Mouse (Mus musculus) heart, postnatal 25 days (tissue): ENCODE measurements around the gene Cryab. TPM values are rescaled to one million over a fixed set of nuclear protein-coding genes. Genes with fewer than 3 reads are reported as not detected.

Experiments
- DNase-seq: peaks from one replicate; pipeline ENCODE4 v3.0.0; 2022; ENCODE audit warnings: low spot score
- intact Hi-C: fragments of 180-260 bp; cut with DNase I; formaldehyde crosslinking; loops from one replicate; pipeline ENCODE4 v1.15.1; 2025
- total RNA-seq, 2 experiments: library from RNA; stranded (reverse); gene quantifications; 2 replicates each; pipeline ENCODE4 v1.2.3; 2021

Gene Cryab
- total RNA-seq, 2 experiments from 2014 or later, result 2,218 to 2,599 TPM

DNA sequence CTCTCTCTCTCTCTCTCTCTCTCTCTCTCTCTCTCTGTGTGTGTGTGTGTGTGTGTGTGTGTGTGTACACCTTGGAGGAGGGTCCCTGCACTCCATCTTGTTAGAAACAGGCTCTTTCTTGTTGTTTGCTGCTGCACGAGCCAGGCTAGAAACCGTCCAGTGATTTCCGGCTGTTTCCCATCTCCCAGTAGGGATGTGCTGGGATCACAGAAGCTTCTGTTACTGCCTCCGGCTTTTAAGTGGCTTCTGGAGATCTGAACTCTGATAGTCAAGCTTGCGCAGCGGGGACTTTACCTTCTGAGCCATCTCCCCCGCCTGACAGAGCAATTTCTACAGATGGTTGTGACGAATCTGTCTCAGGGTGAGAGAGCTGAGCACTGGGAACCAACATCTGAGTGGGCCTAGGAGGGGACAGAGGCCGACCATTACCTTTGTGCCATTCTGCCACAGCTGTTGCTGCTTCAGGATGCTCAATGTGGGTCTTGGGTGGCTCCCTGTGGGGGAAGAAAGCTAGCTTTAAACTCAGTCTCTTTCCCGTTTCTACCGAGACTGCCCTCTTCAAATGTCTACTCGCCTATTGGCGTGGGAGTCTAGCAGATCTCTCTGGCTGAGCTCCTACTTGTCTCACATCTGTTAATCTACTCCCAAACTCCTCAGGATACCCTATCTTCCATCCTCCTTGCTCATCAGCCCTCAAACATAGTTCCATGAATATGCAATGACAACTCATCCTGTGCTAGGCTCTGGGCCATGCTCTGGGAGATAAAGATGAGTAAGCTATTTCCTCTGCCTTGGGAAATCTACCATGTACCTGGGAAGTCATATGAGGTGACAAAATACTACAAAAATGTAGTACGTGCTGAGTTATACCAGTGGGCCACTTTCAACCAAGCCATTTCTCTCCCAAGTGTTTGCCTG, 10.0 kb upstream of the Cryab start:
- DNase-seq, result no peak
- intact Hi-C loops, result no loop called here

GRCm38 (mm10) chr9:50742261-50742660, 8.9 kb upstream of the Cryab start:
- intact Hi-C loops, result no loop called here
- DNase-seq, result no peak

DNA sequence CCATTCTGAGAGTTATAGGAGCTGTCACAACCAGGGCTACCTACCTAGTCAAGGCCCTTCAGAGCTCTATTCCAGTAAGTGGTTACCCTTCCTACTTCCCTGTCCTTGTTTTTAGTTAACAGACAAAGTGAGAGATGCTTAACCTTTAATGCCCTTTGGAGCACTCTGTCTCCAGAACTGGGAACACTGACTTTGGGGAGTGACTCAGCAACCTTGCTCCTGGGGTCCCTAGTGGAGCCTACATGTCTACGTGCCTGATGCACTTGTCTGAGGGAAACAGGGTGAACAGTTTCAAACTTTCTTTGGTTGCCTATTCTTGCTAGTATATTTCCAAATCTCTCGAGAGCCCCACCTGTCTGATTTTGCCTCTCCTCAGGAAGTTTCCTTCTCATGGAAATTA, 8.4 kb upstream of the Cryab start:
- no peak for DNase-seq
- intact Hi-C loops, result no loop called here

DNA sequence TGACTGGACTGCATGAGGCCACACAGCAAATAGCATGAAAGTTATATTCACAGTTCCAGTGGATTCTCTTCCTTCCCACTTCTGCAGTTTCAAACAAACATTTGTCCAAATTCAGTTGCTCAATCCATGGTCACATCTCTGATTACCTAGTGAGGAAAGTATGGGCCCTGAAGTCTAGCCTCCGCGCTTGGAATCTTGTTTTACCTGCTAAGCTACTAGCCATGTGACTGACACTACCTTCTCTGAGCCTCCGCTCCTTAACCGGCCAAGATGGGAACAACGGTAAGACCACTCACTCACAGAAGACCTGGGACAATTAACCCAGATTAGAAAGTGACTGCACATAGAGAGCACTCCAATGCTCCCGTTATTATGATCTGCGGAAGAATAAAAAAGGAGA, 5.3 kb upstream of the Cryab start:
- DNase-seq, result no peak
- intact Hi-C loops, result no loop called here

GRCm38 (mm10) chr9:50746214-50746677, 4.9 kb upstream of the Cryab start, which contains the start of gene 2310030G06Rik:
Gene 2310030G06Rik (minus strand): TSS chr9:50746536.
- no peak for DNase-seq
- intact Hi-C loops, result no loop called here

DNA sequence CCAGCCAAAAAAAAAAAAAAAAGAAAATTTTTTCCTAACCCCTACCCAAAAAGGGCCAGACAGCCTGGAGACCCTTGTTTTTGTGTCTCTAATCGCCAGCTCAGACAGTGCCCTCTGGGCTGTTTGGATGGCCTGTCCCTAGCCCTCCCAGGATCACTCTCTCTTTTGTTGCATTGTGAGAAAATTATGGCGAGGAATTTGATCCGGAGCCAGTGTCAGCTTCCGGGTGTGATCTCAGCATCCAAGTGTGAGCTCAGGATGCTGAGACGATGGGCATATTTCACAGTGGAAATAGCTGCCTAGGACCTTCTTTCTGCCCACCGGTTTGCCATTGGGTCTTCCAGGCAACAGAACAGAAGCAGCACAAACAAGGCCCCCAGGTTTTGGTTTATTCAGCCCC, 419 bp upstream of the Cryab start:
- DNase-seq, result no peak
- intact Hi-C loops, result no loop called here

GRCm38 (mm10) chr9:50752054-50752602, 1.0 kb downstream of the Cryab start, which contains the start of gene Hspb2:
Gene Hspb2 (minus strand): TSS chr9:50752354.
- intact Hi-C loops, result no loop called here
- DNase-seq, result no peak

- DNase-seq, result peak; percentile 89
- intact Hi-C loops, result no loop called here
Observed at GRCm38 (mm10) chr9:50752784-50753615, 1.9 kb downstream of the Cryab start.

DNA sequence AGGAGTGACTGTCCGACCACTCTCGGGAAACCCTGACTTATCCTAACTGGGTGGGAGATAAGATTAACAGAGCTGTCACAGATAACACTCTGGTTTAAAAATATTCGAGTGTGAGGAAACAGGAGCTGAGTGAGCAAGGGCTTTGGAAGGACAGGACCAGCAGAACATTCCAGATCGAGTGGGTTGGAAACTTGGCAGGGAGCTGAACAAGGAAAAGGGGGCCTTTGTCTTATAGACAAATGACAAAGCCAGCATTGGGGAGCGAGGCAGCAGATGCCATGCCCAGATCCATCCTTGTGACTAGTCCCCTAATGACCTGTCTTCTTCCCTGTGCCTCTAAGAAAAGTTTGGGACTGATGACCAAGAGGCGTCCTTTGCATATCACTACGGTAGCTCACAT, 2.8 kb downstream of the Cryab start:
- intact Hi-C loops, result no loop called here
- no peak for DNase-seq

DNA sequence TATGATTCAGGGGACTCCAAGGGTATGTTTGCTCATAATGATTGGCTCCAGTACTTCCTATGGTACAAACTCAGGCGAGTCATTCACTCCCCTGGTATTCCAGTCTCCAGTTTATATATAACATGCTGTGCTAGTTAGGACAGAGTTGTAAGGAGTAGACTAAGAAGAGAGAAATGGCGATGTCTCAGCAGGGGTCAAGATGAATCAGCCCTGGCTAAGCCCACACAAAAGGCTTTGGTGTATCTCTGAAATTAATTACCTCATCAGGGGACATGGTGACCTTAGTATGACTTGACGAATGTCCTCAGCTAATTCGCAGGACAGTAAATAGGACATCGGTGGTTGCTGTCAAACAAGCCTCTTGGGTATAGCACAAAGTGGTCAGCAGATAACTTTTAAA, 5.6 kb downstream of the Cryab start:
- intact Hi-C loops, result no loop called here
- DNase-seq, result no peak

DNA sequence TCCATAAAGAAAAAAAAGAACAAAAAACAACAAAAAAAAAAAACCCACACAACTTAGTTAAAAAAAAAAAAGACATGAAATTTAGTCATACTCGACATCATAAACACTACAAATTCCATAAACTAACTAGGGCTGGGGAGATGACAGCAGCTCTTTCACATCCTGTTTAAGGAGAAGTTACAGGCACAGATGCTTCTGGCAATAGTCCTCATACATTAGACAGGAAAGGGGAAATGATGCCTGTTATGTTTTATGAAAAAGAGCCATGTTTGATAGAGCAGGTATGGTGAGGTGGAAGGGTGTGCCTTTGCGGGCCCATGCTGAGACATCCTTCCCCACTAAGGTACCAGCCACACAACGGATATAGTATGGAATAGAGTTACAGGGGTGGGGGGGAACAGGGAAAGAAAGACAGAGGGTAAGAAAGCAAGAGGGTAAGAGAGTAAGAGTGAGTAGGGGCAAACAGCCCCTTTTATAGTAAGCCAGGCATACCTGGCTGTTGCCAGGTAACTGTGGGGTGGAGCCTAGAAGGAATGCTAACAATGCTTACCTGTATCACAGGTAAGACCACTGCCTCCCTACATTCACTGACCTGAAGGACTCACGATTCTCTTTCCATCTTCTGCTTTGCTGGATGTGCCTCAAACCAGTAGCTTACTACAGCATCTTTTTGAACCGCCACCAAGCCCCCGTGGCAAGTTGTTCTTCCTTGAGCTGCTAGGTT, 10.6 kb downstream of the Cryab start:
- intact Hi-C loops, result no loop called here
- no peak for DNase-seq

DNA sequence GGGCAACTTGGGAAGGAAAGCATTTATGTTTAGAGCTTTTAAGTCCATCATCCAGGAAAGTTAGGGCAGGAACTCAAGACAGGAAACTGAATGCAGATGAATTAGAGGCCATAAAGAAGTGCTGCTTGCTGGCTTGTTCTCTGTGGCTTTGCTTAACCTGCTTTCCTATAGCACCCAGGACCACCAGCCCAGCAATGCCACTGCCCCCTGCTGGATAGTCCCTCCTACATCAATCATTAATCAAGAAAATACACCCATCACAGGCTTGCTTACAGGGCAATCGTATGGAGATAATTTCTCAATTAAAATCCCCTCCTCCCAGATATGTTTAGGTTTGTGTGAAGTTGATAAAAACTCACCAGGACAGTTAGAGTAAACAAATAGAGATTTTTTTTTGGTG, 12.2 kb downstream of the Cryab start:
- intact Hi-C loops, result no loop called here
- no peak for DNase-seq

DNA sequence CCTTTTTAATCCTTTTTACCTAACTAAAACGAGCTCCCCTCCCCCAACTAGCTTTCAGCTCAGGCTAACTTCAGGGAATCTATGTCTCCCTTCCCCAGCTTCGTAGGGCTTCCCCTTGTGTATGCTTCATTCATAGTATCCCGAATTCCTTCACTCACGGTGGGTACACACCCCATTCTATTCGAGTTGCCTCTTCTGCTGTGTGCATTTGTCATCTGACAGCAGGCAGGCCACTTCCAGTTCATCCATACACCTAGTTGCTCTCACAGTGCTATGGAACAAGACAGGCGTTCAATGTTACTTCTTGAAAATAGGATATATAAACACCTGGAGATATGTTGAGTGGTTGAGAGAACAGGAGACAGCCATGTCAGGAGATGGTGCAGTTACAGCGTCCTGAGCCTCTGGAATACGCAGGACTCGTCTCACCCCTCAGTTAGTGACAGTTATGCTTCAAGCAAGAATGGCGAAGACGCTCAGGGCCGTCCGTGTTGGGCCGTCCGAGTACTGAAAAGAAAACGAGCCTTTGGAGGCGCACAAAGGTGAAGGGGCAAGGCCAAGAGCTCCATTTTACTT, 16.5 kb downstream of the Cryab start:
- no peak for DNase-seq
- intact Hi-C loops, result loop anchor here (5.0 kb wide), 2 partner anchors 40 to 110 kb away; partner anchors contain the start of gene Dlat

GRCm38 (mm10) chr9:50768107-50769002, 17.2 kb downstream of the Cryab start, which contains the start of gene Fdxacb1:
Gene Fdxacb1 (plus strand): TSS chr9:50768236.
- intact Hi-C loops, result loop anchor here (5.0 kb wide), 2 partner anchors 41 to 111 kb away; partner anchors contain the start of gene Dlat
- DNase-seq, result peak; percentile 96

DNA sequence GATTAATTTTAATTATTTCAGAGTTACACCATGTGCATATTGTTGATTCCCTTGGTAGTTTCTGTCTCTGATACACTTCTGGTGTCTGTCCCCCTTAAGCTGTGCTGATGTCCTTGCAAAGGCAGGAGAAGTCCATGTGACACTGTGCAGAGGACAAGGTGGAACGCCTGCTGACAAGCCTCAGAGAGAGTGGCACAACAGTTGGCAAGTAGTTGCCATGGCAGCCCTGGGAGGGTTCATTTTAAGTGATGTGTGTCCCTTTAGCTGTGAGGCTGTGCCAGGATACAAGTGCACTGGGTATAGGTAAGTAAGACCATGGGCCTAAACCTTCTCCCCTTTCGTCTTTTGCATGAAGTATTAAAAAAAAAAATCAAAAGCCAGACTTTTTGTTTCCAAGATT, 18.9 kb downstream of the Cryab start:
- intact Hi-C loops, result no loop called here
- DNase-seq, result no peak

GRCm38 (mm10) chr9:50774026-50774462, 22.9 kb downstream of the Cryab start:
- DNase-seq, result no peak
- intact Hi-C loops, result no loop called here

DNA sequence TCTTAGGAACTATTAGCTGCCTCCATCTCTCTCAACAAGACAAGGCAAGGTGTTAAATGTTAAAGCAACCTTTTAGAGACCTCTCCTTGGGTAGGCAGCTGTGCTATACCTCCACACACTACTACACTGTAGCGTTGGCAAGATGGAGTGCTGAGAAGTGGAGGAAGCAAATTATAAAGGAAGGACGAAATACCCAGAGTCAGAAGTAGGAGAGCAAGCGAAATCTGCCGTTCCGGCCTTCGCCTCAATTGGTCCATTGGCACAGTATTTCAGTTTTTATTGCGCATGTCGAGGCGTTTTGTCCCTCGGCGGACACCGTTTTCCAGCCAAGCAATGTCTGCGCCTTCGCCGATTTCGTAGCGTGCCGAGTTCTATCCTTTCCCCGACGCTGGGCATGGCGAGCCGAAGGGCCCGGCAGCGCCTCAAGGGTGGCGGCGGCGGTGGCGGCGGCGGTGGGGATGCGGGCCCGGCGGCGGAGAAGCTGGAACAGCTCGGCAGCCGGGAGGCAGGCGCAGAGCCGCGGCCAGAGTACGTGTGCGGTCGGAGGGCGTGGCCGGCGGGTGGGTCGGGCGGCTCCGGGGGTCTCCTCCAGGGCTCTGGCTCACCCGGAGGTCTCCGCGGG, 24.0 kb downstream of the Cryab start, which contains the start of the genes Alg9 and 1110032A03Rik:
TSS of gene Alg9 (plus strand) at position 29 of the 622 bp plus-strand sequence.
TSS of gene 1110032A03Rik (minus strand) at position 530 of the 622 bp plus-strand sequence.
- intact Hi-C loops, result no loop called here
- DNase-seq, result peak; percentile 67
